Comparison of ENCODE assay signal across 17 mouse cellular contexts in genomic region chr8:8102010-8102727, GRCm38 (mm10).
DNase-seq lines count a peak whose midpoint lies in the region; ATAC-seq and TF ChIP-seq lines count a peak whose summit lies in the region.
"Had no signal": no experiment of that assay in that cellular context is flagged by ENCODE, and none has a peak within 500 bp of the region (broad histone marks: within the 10 kb centered on the region; RNA-seq: fewer than 3 reads in every experiment).

No protein-coding gene starts in this region.

- peak; percentile 47; the same call in 1 of the 2 replicates for ATAC-seq in lung, embryonic 14.5 days (ENCODE audit: insufficient read depth)
- ATAC-seq in stomach, embryonic 14.5 days (ENCODE audit: insufficient number of reproducible peaks, insufficient read depth, low FRiP score, low read depth) = peak; percentile 67; the same call in 1 of the 2 replicates
- no peak for ATAC-seq in stomach, postnatal 0 days (ENCODE audit: low FRiP score, low TSS enrichment)
- ATAC-seq in neural tube, embryonic 15.5 days (ENCODE audit: low FRiP score) = 0 out of 2 replicates have a peak, but pooled peaks have one; percentile 31
- ATAC-seq: CD4-positive, CD25-positive, alpha-beta regulatory T cell, adult 4 months; forebrain, embryonic 14.5 days had no signal

- H3K4me3 ChIP-seq in lung, embryonic 14.5 days (ENCODE audit: low read depth, low read length) = no peak overlapping the region
- H3K4me3 ChIP-seq in lung, adult 2 months (replicated peaks; ENCODE audit: extremely low read depth, low read depth, low read length) = no peak overlapping the region
- no peak overlapping the region for H3K4me3 ChIP-seq in stomach, embryonic 14.5 days (ENCODE audit: low read depth, low read length)
- no peak overlapping the region for H3K4me3 ChIP-seq in stomach, postnatal 0 days (ENCODE audit: low read depth, low read length)
- H3K4me3 ChIP-seq in neural tube, embryonic 15.5 days (replicated peaks) = no peak overlapping the region
- H3K4me3 ChIP-seq: erythroblast, embryonic 14.5 days; liver, embryonic 15.5 days had no signal

- H3K9me3 ChIP-seq in lung, embryonic 14.5 days (ENCODE audit: low read depth, low read length) = no peaks in the 10 kb centered on the region
- H3K9me3 ChIP-seq in stomach, embryonic 14.5 days (ENCODE audit: control insufficient read depth, low read depth, low read length) = no peaks in the 10 kb centered on the region
- no peaks in the 10 kb centered on the region for H3K9me3 ChIP-seq in stomach, postnatal 0 days (ENCODE audit: control insufficient read depth, low read length)
- no peaks in the 10 kb centered on the region for H3K9me3 ChIP-seq in neural tube, embryonic 15.5 days (replicated peaks)
- H3K9me3 ChIP-seq: G1E; liver, embryonic 15.5 days had no signal

- H3K36me3 ChIP-seq in lung, embryonic 14.5 days (ENCODE audit: insufficient read depth) = no peaks in the 10 kb centered on the region
- H3K36me3 ChIP-seq in stomach, embryonic 14.5 days (ENCODE audit: control insufficient read depth, insufficient read depth, low read length) = no peaks in the 10 kb centered on the region
- H3K36me3 ChIP-seq in stomach, postnatal 0 days (ENCODE audit: control insufficient read depth, insufficient read depth, low read length) = no peaks in the 10 kb centered on the region
- no peaks in the 10 kb centered on the region for H3K36me3 ChIP-seq in neural tube, embryonic 15.5 days
- H3K36me3 ChIP-seq: G1E; liver, embryonic 15.5 days had no signal

- H3K9ac ChIP-seq in lung, embryonic 14.5 days = no peak overlapping the region
- no peak overlapping the region for H3K9ac ChIP-seq in stomach, embryonic 14.5 days (replicated peaks; ENCODE audit: low read depth, low read length)
- no peak overlapping the region for H3K9ac ChIP-seq in stomach, postnatal 0 days (ENCODE audit: low read length)
- H3K9ac ChIP-seq in neural tube, embryonic 15.5 days (replicated peaks) = no peak overlapping the region
- H3K9ac ChIP-seq: liver, embryonic 15.5 days had no signal

- peak; percentile 20 for DNase-seq in embryo, embryonic 10 days (ENCODE audit: low spot score)
- DNase-seq in embryo, embryonic 11 days = no peak
- DNase-seq in lung, embryonic 14.5 days = no peak
- no peak for DNase-seq in lung, adult 2 months
- DNase-seq in stomach, postnatal 0 days (ENCODE audit: low spot score) = no peak
- DNase-seq in spleen, postnatal 36 days (ENCODE audit: low spot score in 2 of 2) = no peak
- DNase-seq: cerebellum, adult 9-10 months; heart, postnatal 4 days; layer of hippocampus, postnatal 36 days; thymus, adult 2 months had no signal

- 45% methylated on average over 6 of the region's 6 CpGs for WGBS in lung, embryonic 14.5 days
- 69% methylated on average over 6 of the region's 6 CpGs for WGBS in lung, adult 2 months
- WGBS in stomach, embryonic 14.5 days = 48% methylated on average over 6 of the region's 6 CpGs
- WGBS in stomach, postnatal 0 days = 57% methylated on average over 6 of the region's 6 CpGs
- 55% methylated on average over 6 of the region's 6 CpGs for WGBS in neural tube, embryonic 15.5 days

- no peaks in the 10 kb centered on the region for H3K27me3 ChIP-seq in lung, embryonic 14.5 days (ENCODE audit: insufficient read depth, low read length)
- no peaks in the 10 kb centered on the region for H3K27me3 ChIP-seq in stomach, embryonic 14.5 days (ENCODE audit: control insufficient read depth, insufficient read depth, low read length)
- no peaks in the 10 kb centered on the region for H3K27me3 ChIP-seq in stomach, postnatal 0 days (ENCODE audit: control insufficient read depth, insufficient read depth, low read length)
- no peaks in the 10 kb centered on the region for H3K27me3 ChIP-seq in neural tube, embryonic 15.5 days (replicated peaks)
- H3K27me3 ChIP-seq: liver, embryonic 15.5 days had no signal

- TF ChIP-seq POLR2A in lung, adult 2 months (IDR thresholded peaks at IDR 0.05; ENCODE audit: borderline replicate concordance, extremely low read depth, low read depth, low read length) = no peak

- H3K4me2 ChIP-seq in lung, embryonic 14.5 days = no peak overlapping the region
- H3K4me2 ChIP-seq in stomach, embryonic 14.5 days (replicated peaks; ENCODE audit: low read depth, low read length) = no peak overlapping the region
- no peak overlapping the region for H3K4me2 ChIP-seq in stomach, postnatal 0 days (replicated peaks; ENCODE audit: low read depth)
- H3K4me2 ChIP-seq in neural tube, embryonic 15.5 days = no peak overlapping the region
- H3K4me2 ChIP-seq: liver, embryonic 15.5 days had no signal

- no peak for TF ChIP-seq EP300 in stomach, postnatal 0 days (optimal IDR thresholded peaks at IDR 0.05)

- no peak overlapping the region for H3K27ac ChIP-seq in lung, embryonic 14.5 days (ENCODE audit: low read depth)
- no peak overlapping the region for H3K27ac ChIP-seq in stomach, embryonic 14.5 days (ENCODE audit: low read length)
- no peak overlapping the region for H3K27ac ChIP-seq in stomach, postnatal 0 days (replicated peaks)
- no peak overlapping the region for H3K27ac ChIP-seq in neural tube, embryonic 15.5 days (replicated peaks)
- H3K27ac ChIP-seq: liver, embryonic 15.5 days had no signal

- TF ChIP-seq CTCF in lung, embryonic 14.5 days (IDR thresholded peaks at IDR 0.05; ENCODE audit: low read depth) = no peak
- no peak for TF ChIP-seq CTCF in lung, adult 2 months (IDR thresholded peaks at IDR 0.05; ENCODE audit: insufficient read depth, low read length)
- TF ChIP-seq CTCF in stomach, postnatal 0 days (IDR thresholded peaks at IDR 0.05; ENCODE audit: low read depth) = no peak

- no peaks in the 10 kb centered on the region for H3K4me1 ChIP-seq in lung, embryonic 14.5 days (ENCODE audit: insufficient read depth)
- no peaks in the 10 kb centered on the region for H3K4me1 ChIP-seq in lung, adult 2 months (ENCODE audit: control insufficient read depth, insufficient read depth, low read length)
- peaks cover 4% of the 10 kb centered on the region; the same call in 1 of the 2 replicates for H3K4me1 ChIP-seq in stomach, embryonic 14.5 days (ENCODE audit: control insufficient read depth, insufficient read depth, low read length)
- no peaks in the 10 kb centered on the region for H3K4me1 ChIP-seq in stomach, postnatal 0 days (replicated peaks; ENCODE audit: control insufficient read depth, insufficient read depth)
- H3K4me1 ChIP-seq in neural tube, embryonic 15.5 days = peaks cover 12% of the 10 kb centered on the region; the same call in 1 of the 2 replicates
- H3K4me1 ChIP-seq: liver, embryonic 15.5 days had no signal
